Mouse (Mus musculus): Measurements from ENCODE around the gene Hist2h2aa2.
A peak's percentile ranks its signal among the peaks of the same experiment; 100 is the strongest.
"Not testable (repeated sequence)": the region's sequence is repeated elsewhere in the genome, so short reads cannot be mapped to it uniquely, and the experiment has no call there.

The Hist2h2aa2 gene

DNA sequence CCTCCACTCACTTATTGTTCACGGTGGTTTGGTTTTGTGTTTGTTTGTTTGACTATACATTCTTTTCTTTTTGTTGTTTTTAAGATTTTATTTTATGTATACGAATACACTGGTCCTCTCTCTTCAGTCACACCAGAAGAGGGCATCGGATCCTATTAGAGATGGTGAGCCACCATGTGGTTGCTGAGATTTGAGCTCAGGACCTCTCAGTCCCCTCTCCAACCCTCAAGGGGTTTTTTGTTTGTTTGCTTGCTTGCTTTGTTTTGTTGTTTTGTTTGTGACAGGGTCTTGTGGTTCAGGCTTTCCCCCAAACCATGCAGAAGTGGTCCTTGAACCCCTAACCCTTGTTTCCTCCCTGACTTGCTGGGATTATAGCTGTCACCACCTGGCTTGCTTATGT lies 21.5 kb upstream of the Hist2h2aa2 start:
- DNase-seq: no peak

GRCm38 (mm10) chr3:96260220-96260619 lies 20.1 kb upstream of the Hist2h2aa2 start:
- no peak for DNase-seq

DNA sequence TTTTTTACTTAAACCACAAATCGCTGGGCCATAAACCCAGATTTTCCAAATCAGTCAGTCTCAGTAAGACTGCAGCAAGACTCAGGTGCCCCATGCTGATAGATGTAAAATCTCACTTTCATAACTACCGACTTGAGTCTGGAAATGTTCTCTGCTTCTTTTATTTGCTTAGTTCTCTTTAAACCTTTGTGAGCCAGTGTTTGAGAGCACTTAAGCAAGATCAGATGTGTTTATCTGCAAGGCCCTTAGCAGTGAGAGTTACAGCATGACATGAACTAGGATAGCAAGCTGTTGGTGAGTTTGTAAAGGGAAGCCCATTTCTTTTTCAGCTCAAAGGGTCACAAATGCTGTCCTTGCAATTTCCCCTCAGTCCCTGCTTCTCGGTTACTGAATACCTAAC lies 17.1 kb upstream of the Hist2h2aa2 start:
- DNase-seq: no peak

GRCm38 (mm10) chr3:96255926-96256593 lies 16.0 kb upstream of the Hist2h2aa2 start:
- no peak for DNase-seq

DNA sequence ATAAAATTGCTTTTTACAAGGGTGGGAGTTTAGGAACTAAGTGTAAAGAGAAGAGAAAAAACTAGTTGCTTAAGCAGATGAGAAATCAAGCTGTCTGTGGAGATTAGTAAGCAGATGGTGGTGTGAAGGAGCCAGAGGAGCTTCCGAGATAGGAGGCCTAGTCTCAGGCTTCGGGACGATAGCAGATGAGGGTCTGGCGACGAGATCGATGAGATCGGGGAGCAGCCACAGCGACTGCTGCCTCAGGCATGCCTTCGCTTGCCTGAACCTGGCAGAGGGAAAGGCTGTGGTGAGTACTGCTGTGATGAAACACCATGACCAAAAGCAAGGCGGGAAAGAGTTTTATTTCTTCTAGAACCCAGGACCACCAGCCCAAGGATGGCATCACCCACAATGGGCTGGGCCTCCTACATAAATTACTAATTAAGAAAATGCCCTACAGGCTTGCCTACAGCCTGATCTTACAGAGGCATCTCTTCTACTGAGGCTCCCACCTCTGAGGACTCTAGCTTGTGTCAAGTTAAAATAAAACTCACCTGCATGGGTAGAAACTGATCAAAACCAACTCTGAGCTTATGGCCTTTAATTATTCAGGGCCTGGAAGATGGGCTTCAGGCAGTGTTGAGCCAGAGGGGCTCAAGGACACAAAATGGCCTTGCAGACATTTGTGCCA lies 14.7 kb upstream of the Hist2h2aa2 start:
- no peak for DNase-seq

DNA sequence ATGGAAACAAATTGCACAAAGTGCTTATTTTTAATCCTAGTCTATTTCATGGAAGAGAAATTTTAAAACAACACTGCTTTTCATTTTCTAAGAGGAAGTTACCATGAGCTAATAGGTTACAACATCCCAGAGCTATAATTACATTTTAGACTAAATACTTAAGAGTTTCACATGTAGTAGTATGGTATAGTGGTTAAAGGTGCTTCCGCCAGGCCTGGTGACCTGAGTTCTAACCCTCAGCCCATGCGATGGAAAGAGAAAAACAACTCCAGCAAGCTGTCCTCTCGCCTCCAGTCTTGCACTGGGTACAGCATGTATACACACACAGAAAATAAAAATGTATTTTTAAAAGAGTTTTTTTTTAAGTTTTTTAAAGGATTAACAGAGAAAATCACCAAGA lies 11.7 kb upstream of the Hist2h2aa2 start:
- DNase-seq: no peak

- DNase-seq: no peak
These were observed 10.8 kb upstream of the Hist2h2aa2 start for GRCm38 (mm10) chr3:96250890-96251289.

GRCm38 (mm10) chr3:96249034-96249345 lies 8.9 kb upstream of the Hist2h2aa2 start:
- no peak for DNase-seq

GRCm38 (mm10) chr3:96248141-96249033 lies 8.3 kb upstream of the Hist2h2aa2 start:
- DNase-seq: no peak

DNA sequence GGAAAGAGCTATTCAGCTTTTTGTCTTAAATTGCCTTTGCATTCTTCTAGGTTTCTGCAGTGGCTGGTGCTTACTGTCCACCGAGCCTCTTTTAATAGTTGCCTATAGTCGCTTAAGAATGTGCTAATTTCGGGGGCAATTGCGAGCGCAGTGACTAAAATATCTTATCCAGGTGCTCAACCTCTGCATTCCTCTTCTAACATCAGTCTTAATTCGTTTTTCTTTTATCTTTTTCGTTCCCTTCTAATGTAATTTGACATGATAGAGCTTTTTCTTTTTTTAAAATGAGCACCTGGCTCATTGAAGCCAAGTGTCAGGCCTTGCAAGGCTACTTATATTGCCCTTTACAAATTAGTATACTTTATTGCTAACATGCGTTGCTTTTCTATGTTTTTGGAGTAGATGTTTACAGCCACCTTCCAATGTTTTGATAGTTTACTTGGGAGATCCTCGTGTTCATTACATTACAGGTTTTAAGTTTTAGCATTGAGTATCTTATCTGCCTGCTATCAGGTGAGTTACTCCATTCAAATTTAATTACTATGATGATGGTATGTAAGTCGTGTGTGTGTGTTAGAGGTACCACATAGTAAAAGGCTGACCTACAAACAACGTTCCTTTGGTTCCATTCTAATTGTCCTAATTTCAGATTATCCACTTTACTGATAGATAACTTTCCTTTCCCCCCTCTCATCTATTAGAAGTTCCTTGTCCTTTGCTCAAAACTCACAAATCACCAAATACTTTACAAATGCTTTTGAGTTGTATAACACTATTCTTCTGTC lies 7.5 kb upstream of the Hist2h2aa2 start:
- no peak for DNase-seq

GRCm38 (mm10) chr3:96246427-96246856 lies 6.4 kb upstream of the Hist2h2aa2 start, which contains the start of gene Hist2h3c1:
TSS of gene Hist2h3c1 (plus strand) at chr3:96246685.
- not testable (repeated sequence) for DNase-seq

- DNase-seq: not testable (repeated sequence)
These were observed 5.9 kb upstream of the Hist2h2aa2 start for GRCm38 (mm10) chr3:96246018-96246417.

- DNase-seq: peak; percentile 92
These were observed 5.2 kb upstream of the Hist2h2aa2 start, which contains the start of gene Hist2h2aa1 for GRCm38 (mm10) chr3:96245003-96245886. TSS of gene Hist2h2aa1 (plus strand) at chr3:96245497.

- peak; percentile 10 for DNase-seq
These were observed 4.0 kb upstream of the Hist2h2aa2 start for GRCm38 (mm10) chr3:96243921-96244572.

GRCm38 (mm10) chr3:96240799-96241197 lies 722 bp upstream of the Hist2h2aa2 start:
- DNase-seq: no peak

GRCm38 (mm10) chr3:96238954-96239793 lies 902 bp downstream of the Hist2h2aa2 start, which contains the start of gene Hist2h3c2:
TSS of gene Hist2h3c2 (minus strand) at chr3:96239127.
- peak; percentile 38 for DNase-seq

DNA sequence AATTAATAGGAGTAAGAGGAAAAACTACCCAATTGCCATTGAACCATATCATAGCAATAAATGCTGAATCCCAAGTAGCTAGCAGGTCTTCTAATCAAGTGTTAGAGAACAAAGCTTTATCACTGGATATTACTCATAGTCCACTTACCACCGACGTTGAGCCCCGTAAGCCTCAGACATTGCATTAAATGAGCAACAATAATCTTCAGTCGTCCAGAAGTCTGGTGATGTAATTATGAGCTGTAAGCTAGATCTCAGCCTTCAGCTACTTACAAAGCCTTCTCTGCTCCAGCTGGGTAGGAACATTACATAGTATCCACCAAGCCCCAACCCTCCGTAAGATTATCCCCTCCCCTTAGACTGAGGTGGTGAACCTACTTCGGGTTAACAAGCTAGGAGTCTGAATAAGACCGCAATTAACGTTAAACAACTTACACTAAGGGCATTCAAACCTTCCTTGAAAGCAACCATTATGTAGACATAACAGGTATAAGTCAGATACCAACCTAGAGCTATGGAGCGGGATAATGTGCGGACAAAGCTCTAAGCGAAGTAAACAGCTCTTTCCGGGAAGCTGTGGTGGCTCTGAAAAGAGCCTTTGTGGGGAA lies 2.1 kb downstream of the Hist2h2aa2 start:
- DNase-seq: no peak

DNA sequence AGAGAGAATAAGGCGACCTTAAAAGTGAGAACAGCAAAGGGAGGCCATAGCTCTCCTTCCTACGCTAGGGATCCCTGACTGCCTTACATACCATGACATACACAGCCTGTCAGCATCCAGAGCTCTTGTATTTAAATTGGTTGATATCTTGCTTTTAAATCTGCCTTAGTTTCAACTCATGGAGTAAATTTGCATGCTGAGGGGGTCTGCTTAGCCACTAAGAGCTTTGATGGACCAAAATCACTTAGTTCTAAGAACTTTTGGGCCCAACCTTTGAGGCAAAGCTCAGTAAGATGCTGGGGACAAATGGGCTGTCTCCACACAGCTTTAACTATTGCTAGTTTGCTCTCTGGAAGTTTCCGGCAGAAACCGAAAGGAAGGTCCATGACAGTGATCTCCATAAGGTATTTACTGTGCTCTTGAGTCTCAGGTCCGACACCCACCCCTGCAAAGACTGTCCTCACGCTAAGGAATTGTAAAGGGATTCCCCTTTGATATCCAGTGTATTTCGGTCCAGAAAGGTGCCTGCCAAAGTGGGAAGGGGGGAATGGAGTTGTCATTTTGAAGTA lies 2.7 kb downstream of the Hist2h2aa2 start:
- DNase-seq: no peak

GRCm38 (mm10) chr3:96236834-96237334 lies 3.2 kb downstream of the Hist2h2aa2 start:
- DNase-seq: no peak

All from layer of hippocampus, adult 9-11 months (tissue).